Mouse (Mus musculus): Measurements from ENCODE around the gene Fkbp5. TPM values are rescaled to one million over a fixed set of nuclear protein-coding genes. Genes with fewer than 3 reads are reported as not detected.

The Fkbp5 gene
- polyA plus RNA-seq, 2 experiments, result 3.6 to 7.3 TPM

GRCm38 (mm10) chr17:28499190-28499589 lies 18.1 kb downstream of the Fkbp5 start:
- H3K9me3 ChIP-seq (ENCODE audit: control insufficient read depth, low read length), result no peaks in the 10 kb centered on the region
- H3K4me2 ChIP-seq (ENCODE audit: low read depth), result no peak overlapping the region
- H3K9ac ChIP-seq (replicated peaks), result no peak overlapping the region
- H3K4me3 ChIP-seq (ENCODE audit: insufficient read depth in 1 of 2, low read depth in 2 of 2, low read length in 2 of 2), result no peak overlapping the region
- H3K27ac ChIP-seq, result no peak overlapping the region
- H3K4me1 ChIP-seq (replicated peaks; ENCODE audit: control insufficient read depth in 2 of 2, insufficient read depth in 2 of 2, low read length in 1 of 2), result no peaks in the 10 kb centered on the region
- TF ChIP-seq CTCF (IDR thresholded peaks at IDR 0.05; ENCODE audit: low read depth) (no peak), EP300 (IDR thresholded peaks at IDR 0.05; ENCODE audit: low read depth) (no peak)
- H3K36me3 ChIP-seq (replicated peaks; ENCODE audit: control insufficient read depth, insufficient read depth, low read depth), result no peaks in the 10 kb centered on the region
- 53% methylated on average over 2 of the region's 2 CpGs for WGBS (ENCODE audit: insufficient replicate concordance)
- DNase-seq (ENCODE audit: low read depth in 3 of 3, low spot score in 3 of 3), result no peak
- no peak for ATAC-seq (ENCODE audit: insufficient read depth)
- no peaks in the 10 kb centered on the region for H3K27me3 ChIP-seq (ENCODE audit: control insufficient read depth, insufficient read depth, low read length)

- 66% methylated on average over 8 of the region's 8 CpGs for WGBS (ENCODE audit: insufficient replicate concordance)
- DNase-seq (ENCODE audit: low read depth in 3 of 3, low spot score in 3 of 3) (no peak), ATAC-seq (ENCODE audit: insufficient read depth) (no peak)
- no peak overlapping the region for H3K27ac ChIP-seq
- no peaks in the 10 kb centered on the region for H3K27me3 ChIP-seq (ENCODE audit: control insufficient read depth, insufficient read depth, low read length)
- H3K4me1 ChIP-seq (replicated peaks; ENCODE audit: control insufficient read depth in 2 of 2, insufficient read depth in 2 of 2, low read length in 1 of 2), result no peaks in the 10 kb centered on the region
- H3K9me3 ChIP-seq (ENCODE audit: control insufficient read depth, low read length), result no peaks in the 10 kb centered on the region
- H3K36me3 ChIP-seq (replicated peaks; ENCODE audit: control insufficient read depth, insufficient read depth, low read depth), result no peaks in the 10 kb centered on the region
- H3K4me3 ChIP-seq (ENCODE audit: insufficient read depth in 1 of 2, low read depth in 2 of 2, low read length in 2 of 2), result no peak overlapping the region
- H3K4me2 ChIP-seq (ENCODE audit: low read depth), result no peak overlapping the region
- H3K9ac ChIP-seq (replicated peaks), result no peak overlapping the region
- TF ChIP-seq EP300 (IDR thresholded peaks at IDR 0.05; ENCODE audit: low read depth) (no peak), CTCF (IDR thresholded peaks at IDR 0.05; ENCODE audit: low read depth) (no peak)
Measured at GRCm38 (mm10) chr17:28495832-28496231, 21.5 kb downstream of the Fkbp5 start.

DNA sequence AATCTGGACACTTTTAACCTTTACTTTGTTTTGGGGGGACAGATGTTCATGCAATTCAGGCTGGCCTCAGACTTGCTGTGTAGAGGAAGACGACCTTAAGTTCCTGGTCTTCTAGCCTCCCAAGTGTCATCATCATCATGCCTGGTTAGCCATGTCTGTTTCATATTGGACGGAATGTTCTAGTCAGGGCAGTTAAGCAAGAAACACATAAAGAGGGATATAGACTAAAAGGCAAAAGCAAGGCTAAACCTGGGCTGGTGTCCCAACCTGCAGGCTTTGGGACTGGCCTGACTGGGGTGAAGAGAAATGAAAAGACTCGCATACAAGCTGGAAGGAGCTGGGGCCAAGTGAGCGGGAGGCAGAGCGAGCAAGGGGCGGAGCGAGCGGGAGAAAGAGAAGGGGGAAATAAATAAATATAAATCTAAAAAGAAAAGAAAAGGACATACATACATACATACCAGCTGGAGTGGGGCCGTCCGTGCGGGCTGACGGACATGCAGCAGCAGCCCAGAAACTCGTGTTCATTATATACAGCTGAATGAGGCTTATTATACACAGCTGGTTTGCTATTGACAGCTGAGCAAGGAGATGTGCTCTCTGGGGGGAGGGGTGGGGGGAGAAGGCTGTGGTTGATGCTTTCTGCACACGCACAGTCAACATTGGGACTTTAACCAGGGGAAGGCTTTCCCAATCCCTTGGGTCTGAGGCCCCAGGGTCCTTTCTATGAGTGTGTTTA lies 26.1 kb downstream of the Fkbp5 start:
- no peak overlapping the region for H3K9ac ChIP-seq (replicated peaks)
- no peaks in the 10 kb centered on the region for H3K36me3 ChIP-seq (replicated peaks; ENCODE audit: control insufficient read depth, insufficient read depth, low read depth)
- H3K4me3 ChIP-seq (ENCODE audit: insufficient read depth in 1 of 2, low read depth in 2 of 2, low read length in 2 of 2), result no peak overlapping the region
- peaks cover 0 to 3% of the 10 kb centered on the region in 2 experiments; a peak in 2 of 4 replicates for H3K4me1 ChIP-seq (replicated peaks; ENCODE audit: control insufficient read depth in 2 of 2, insufficient read depth in 2 of 2, low read length in 1 of 2)
- TF ChIP-seq CTCF (IDR thresholded peaks at IDR 0.05; ENCODE audit: low read depth) (no peak), EP300 (IDR thresholded peaks at IDR 0.05; ENCODE audit: low read depth) (no peak)
- H3K9me3 ChIP-seq (ENCODE audit: control insufficient read depth, low read length), result no peaks in the 10 kb centered on the region
- no peak overlapping the region for H3K27ac ChIP-seq
- H3K4me2 ChIP-seq (ENCODE audit: low read depth), result no peak overlapping the region
- DNase-seq (ENCODE audit: low read depth in 3 of 3, low spot score in 3 of 3) (no peak), ATAC-seq (ENCODE audit: insufficient read depth) (no peak)
- WGBS (ENCODE audit: insufficient replicate concordance), result 73% methylated on average over 14 of the region's 14 CpGs
- no peaks in the 10 kb centered on the region for H3K27me3 ChIP-seq (ENCODE audit: control insufficient read depth, insufficient read depth, low read length)

GRCm38 (mm10) chr17:28488258-28489013 lies 28.9 kb downstream of the Fkbp5 start:
- no peak overlapping the region for H3K4me2 ChIP-seq (ENCODE audit: low read depth)
- no peak overlapping the region for H3K4me3 ChIP-seq (ENCODE audit: insufficient read depth in 1 of 2, low read depth in 2 of 2, low read length in 2 of 2)
- H3K27ac ChIP-seq, result no peak overlapping the region
- DNase-seq (ENCODE audit: low read depth in 3 of 3, low spot score in 3 of 3), result no peak
- peaks cover 0 to 8% of the 10 kb centered on the region in 2 experiments; a peak in 3 of 4 replicates for H3K4me1 ChIP-seq (replicated peaks; ENCODE audit: control insufficient read depth in 2 of 2, insufficient read depth in 2 of 2, low read length in 1 of 2)
- H3K27me3 ChIP-seq (ENCODE audit: control insufficient read depth, insufficient read depth, low read length), result no peaks in the 10 kb centered on the region; the same call in 1 of the 2 replicates
- no peak for TF ChIP-seq EP300 (IDR thresholded peaks at IDR 0.05; ENCODE audit: low read depth)
- H3K9me3 ChIP-seq (ENCODE audit: control insufficient read depth, low read length), result no peaks in the 10 kb centered on the region
- 45% methylated on average over 7 of the region's 7 CpGs for WGBS (ENCODE audit: insufficient replicate concordance)
- H3K9ac ChIP-seq (replicated peaks), result no peak overlapping the region
- no peak for ATAC-seq (ENCODE audit: insufficient read depth)
- H3K36me3 ChIP-seq (replicated peaks; ENCODE audit: control insufficient read depth, insufficient read depth, low read depth), result no peaks in the 10 kb centered on the region

DNA sequence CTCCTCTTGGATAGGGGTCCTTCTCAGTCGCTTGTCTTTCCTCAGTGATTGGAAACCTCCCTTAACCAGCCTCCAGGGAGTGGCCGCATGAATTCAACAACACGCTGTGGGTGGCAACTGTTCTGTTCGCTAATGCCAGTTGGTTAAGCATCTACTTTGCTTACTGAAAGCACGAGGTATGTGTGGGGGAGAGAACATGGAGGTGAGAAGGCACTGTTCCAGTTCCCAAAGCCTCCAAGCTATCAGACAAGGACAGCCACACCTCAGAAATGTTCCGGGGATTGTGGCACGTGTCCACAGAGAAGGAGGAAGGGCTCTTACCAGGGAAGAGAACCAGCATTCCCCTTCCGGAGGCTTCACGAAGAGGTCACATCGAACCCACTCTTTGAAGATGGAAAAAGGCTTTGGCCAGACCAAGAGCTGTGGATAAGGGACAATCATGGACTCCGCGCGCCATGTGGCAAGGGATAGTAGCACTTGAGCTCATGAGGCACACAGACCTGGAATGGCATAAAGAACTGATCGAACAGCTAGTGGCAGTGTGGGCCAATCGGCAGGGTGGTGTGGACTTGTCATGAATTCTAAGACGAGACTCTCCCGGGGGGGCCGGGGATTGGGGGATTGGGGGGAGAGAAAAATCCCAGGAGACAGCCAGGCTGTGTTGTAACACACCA lies 29.6 kb downstream of the Fkbp5 start:
- 82% methylated on average over 18 of the region's 18 CpGs for WGBS (ENCODE audit: insufficient replicate concordance)
- DNase-seq (ENCODE audit: low read depth in 3 of 3, low spot score in 3 of 3) (no peak), ATAC-seq (ENCODE audit: insufficient read depth) (no peak)
- peaks cover 0 to 8% of the 10 kb centered on the region in 2 experiments; a peak in 3 of 4 replicates for H3K4me1 ChIP-seq (replicated peaks; ENCODE audit: control insufficient read depth in 2 of 2, insufficient read depth in 2 of 2, low read length in 1 of 2)
- no peaks in the 10 kb centered on the region for H3K9me3 ChIP-seq (ENCODE audit: control insufficient read depth, low read length)
- no peak overlapping the region for H3K4me2 ChIP-seq (ENCODE audit: low read depth)
- H3K9ac ChIP-seq (replicated peaks), result no peak overlapping the region
- H3K27ac ChIP-seq, result no peak overlapping the region
- no peaks in the 10 kb centered on the region; the same call in 1 of the 2 replicates for H3K27me3 ChIP-seq (ENCODE audit: control insufficient read depth, insufficient read depth, low read length)
- no peaks in the 10 kb centered on the region for H3K36me3 ChIP-seq (replicated peaks; ENCODE audit: control insufficient read depth, insufficient read depth, low read depth)
- TF ChIP-seq EP300 (IDR thresholded peaks at IDR 0.05; ENCODE audit: low read depth) (no peak), CTCF (IDR thresholded peaks at IDR 0.05; ENCODE audit: low read depth) (no peak)
- H3K4me3 ChIP-seq (ENCODE audit: insufficient read depth in 1 of 2, low read depth in 2 of 2, low read length in 2 of 2), result no peak overlapping the region
